Mouse (Mus musculus) midbrain, embryonic 12.5 days (tissue): ENCODE data around the gene Tmem190. TPM values are rescaled to one million over a fixed set of nuclear protein-coding genes. Genes with fewer than 3 reads are reported as not detected.

Experiments
- ATAC-seq: fragments of 200-750 bp; cut with Nextera tagmentation; 2 replicates; pipeline ENCODE4 v1.8.0; 2017; ENCODE audit warnings: low read depth, moderate TSS enrichment, moderate library complexity; ENCODE audit not compliant: low FRiP score
- H3K27ac ChIP-seq: fragments of 300-500 bp; sonication (generic); replicated peaks from 2 replicates; pipeline ENCODE4 v1.5.1; 2016; ENCODE audit warnings: mild to moderate bottlenecking
- H3K27me3 ChIP-seq: fragments of 300-500 bp; sonication (generic); 2 replicates; pipeline ENCODE4 v1.6.1; 2016; ENCODE audit warnings: mild to moderate bottlenecking
- H3K36me3 ChIP-seq: fragments of 300-500 bp; sonication (generic); 2 replicates; pipeline ENCODE4 v1.6.1; 2016
- H3K4me1 ChIP-seq: fragments of 300-500 bp; sonication (generic); 2 replicates; pipeline ENCODE4 v1.6.1; 2016
- H3K4me2 ChIP-seq: fragments of 300-500 bp; sonication (generic); replicated peaks from 2 replicates; pipeline ENCODE4 v1.6.1; 2016; ENCODE audit warnings: mild to moderate bottlenecking, moderate library complexity
- H3K4me3 ChIP-seq: fragments of 300-500 bp; sonication (generic); 2 replicates; pipeline ENCODE4 v1.5.1; 2016; ENCODE audit warnings: mild to moderate bottlenecking
- H3K9ac ChIP-seq: fragments of 300-500 bp; sonication (generic); replicated peaks from 2 replicates; pipeline ENCODE4 v1.6.1; 2016; ENCODE audit warnings: mild to moderate bottlenecking, moderate library complexity
- H3K9me3 ChIP-seq: fragments of 300-500 bp; sonication (generic); 2 replicates; pipeline ENCODE4 v1.6.1; 2016; ENCODE audit warnings: mild to moderate bottlenecking
- WGBS: fragments of 180-500 bp; shearing (Covaris S2); methylation state at CpG from one replicate; pipeline ENCODE4 v1.1.7; 2016; 5-methylcytosine and 5-hydroxymethylcytosine counted together
- polyA plus RNA-seq: library from polyadenylated mRNA; unstranded; fragments of >200 nt; fragmentation: Nextera tagmentation; extraction: Ambion mirVana; gene quantifications from 2 replicates; pipeline ENCODE4 v1.2.1, GENCODE M21; 2016

Gene Tmem190
- not detected in 2 replicates for polyA plus RNA-seq

DNA sequence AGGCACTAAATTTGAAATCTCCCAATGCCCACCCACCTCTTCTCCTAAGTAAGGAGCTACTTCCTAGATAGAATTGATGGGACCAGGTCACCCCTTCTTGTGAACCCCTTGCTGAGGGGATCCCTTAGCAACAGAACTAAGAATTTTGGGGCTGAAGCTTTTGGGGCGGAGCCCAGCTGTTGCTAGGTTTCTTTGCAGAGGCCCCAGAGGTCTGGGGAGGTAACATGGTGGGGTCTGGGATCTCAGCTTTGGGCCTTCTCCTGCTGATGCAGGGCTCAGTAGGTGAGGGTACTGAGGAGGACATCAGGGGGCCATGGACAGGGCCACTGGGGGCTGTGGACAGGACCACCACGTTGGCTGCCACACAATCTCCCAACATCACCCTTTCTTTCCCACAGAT lies at the start of gene Tmem190, which contains the start of gene Il11:
Tmem190 (plus strand) TSS at position 179 of the 400 bp plus-strand sequence.
Il11 (minus strand) TSS at position 101 of the 400 bp plus-strand sequence.
- H3K27ac ChIP-seq = no peak within 1 kb of the TSS
- H3K4me1 ChIP-seq = peaks cover 13% of the 10 kb centered on the region
- no peaks in the 10 kb centered on the region for H3K36me3 ChIP-seq
- no peak within 1 kb of the TSS for H3K4me2 ChIP-seq
- 84% methylated on average over 2 of the region's 2 CpGs for WGBS
- no peak for ATAC-seq
- no peak within 1 kb of the TSS for H3K4me3 ChIP-seq
- H3K9ac ChIP-seq = no peak within 1 kb of the TSS
- H3K9me3 ChIP-seq = no peaks in the 10 kb centered on the region
- peaks cover 46% of the 10 kb centered on the region for H3K27me3 ChIP-seq

DNA sequence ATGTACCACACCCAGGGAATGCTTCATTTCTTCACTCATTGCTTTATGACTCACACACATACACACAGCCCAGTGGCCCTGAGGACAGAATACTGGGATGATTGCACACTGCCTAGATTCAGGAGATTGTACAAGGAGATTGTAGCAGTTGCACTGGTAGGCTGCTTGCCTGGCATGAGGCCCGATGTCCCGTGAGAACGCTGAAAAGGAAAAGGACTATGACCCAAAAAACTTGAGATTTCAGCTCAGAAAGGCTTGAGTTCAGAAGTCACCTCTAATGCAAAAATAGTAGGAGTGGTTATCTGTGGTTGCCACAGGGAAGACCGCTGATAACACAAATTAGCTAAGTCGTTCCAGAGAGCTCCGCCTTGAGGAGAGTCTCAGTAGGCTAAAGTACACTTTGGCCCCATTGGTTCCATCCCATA lies 49.8 kb upstream of the Tmem190 start:
- no peak for ATAC-seq
- no peaks in the 10 kb centered on the region for H3K4me1 ChIP-seq

GRCm38 (mm10) chr7:4739041-4739543 lies 43.6 kb upstream of the Tmem190 start:
- no peaks in the 10 kb centered on the region for H3K9me3 ChIP-seq
- H3K4me1 ChIP-seq = peaks cover 39% of the 10 kb centered on the region
- peaks cover 11% of the 10 kb centered on the region for H3K36me3 ChIP-seq
- H3K4me3 ChIP-seq = peak overlapping the region; percentile 34
- 0 out of 2 replicates have a peak overlapping the region, but pooled peaks have one; percentile 15 for H3K9ac ChIP-seq
- H3K27ac ChIP-seq = peak overlapping the region; percentile 77
- ATAC-seq = no peak
- H3K27me3 ChIP-seq = peaks cover 3% of the 10 kb centered on the region; the same call in 1 of the 2 replicates
- 47% methylated on average over 10 of the region's 10 CpGs for WGBS
- H3K4me2 ChIP-seq = peak overlapping the region; percentile 58

More for the DNA sequence above, 49.8 kb upstream of the Tmem190 start:
- peaks cover 9% of the 10 kb centered on the region; the same call in 1 of the 2 replicates for H3K27me3 ChIP-seq
- no peaks in the 10 kb centered on the region for H3K36me3 ChIP-seq
- no peak overlapping the region for H3K4me3 ChIP-seq
- H3K9ac ChIP-seq = no peak overlapping the region
- no peaks in the 10 kb centered on the region for H3K9me3 ChIP-seq
- H3K27ac ChIP-seq = no peak overlapping the region
- 75% methylated on average over 6 of the region's 6 CpGs for WGBS
- H3K4me2 ChIP-seq = no peak overlapping the region

GRCm38 (mm10) chr7:4739544-4740275 lies 43.0 kb upstream of the Tmem190 start, which contains the start of gene Kmt5c:
Gene Kmt5c (plus strand): TSS chr7:4740115.
- H3K9ac ChIP-seq = peak within 1 kb of the TSS; percentile 89
- peak; percentile 97 for ATAC-seq
- H3K4me2 ChIP-seq = peak within 1 kb of the TSS; percentile 93
- peaks cover 17% of the 10 kb centered on the region for H3K36me3 ChIP-seq
- peak within 1 kb of the TSS; percentile 77 for H3K4me3 ChIP-seq
- H3K4me1 ChIP-seq = peaks cover 39% of the 10 kb centered on the region
- WGBS = under 1% methylated on average over 35 of the region's 44 CpGs
- H3K27me3 ChIP-seq = peaks cover 3% of the 10 kb centered on the region; the same call in 1 of the 2 replicates
- peak within 1 kb of the TSS; percentile 93 for H3K27ac ChIP-seq
- H3K9me3 ChIP-seq = no peaks in the 10 kb centered on the region

GRCm38 (mm10) chr7:4740309-4740727 lies 42.4 kb upstream of the Tmem190 start:
- Histone ChIP-seq H3K9ac (peak overlapping the region; percentile 89), H3K9me3 (no peaks in the 10 kb centered on the region), H3K27me3 (peaks cover 3% of the 10 kb centered on the region; the same call in 1 of the 2 replicates), H3K4me1 (peaks cover 39% of the 10 kb centered on the region), H3K4me2 (peak overlapping the region; percentile 93), H3K4me3 (peak overlapping the region; percentile 77), H3K36me3 (peaks cover 19% of the 10 kb centered on the region), H3K27ac (peak overlapping the region; percentile 93)
- under 1% methylated on average over 14 of the region's 14 CpGs for WGBS
- peak; percentile 38 for ATAC-seq

GRCm38 (mm10) chr7:4741151-4741550 lies 41.6 kb upstream of the Tmem190 start:
- Histone ChIP-seq H3K9ac (peak overlapping the region; percentile 89), H3K4me1 (peaks cover 39% of the 10 kb centered on the region), H3K27ac (peak overlapping the region; percentile 93), H3K4me3 (peak overlapping the region; percentile 77), H3K4me2 (peak overlapping the region; percentile 93), H3K36me3 (peaks cover 27% of the 10 kb centered on the region), H3K27me3 (peaks cover 3% of the 10 kb centered on the region; the same call in 1 of the 2 replicates), H3K9me3 (no peaks in the 10 kb centered on the region)
- 2% methylated on average over 4 of the region's 4 CpGs for WGBS
- no peak for ATAC-seq

GRCm38 (mm10) chr7:4741672-4742481 lies 40.9 kb upstream of the Tmem190 start:
- H3K4me3 ChIP-seq = peak overlapping the region; percentile 77; the same call in 1 of the 2 replicates
- 82% methylated on average over 21 of the region's 21 CpGs for WGBS
- H3K36me3 ChIP-seq = peaks cover 35% of the 10 kb centered on the region
- H3K27ac ChIP-seq = 0 out of 2 replicates have a peak overlapping the region, but pooled peaks have one; percentile 93
- peaks cover 3% of the 10 kb centered on the region; the same call in 1 of the 2 replicates for H3K27me3 ChIP-seq
- peak overlapping the region; percentile 93 for H3K4me2 ChIP-seq
- H3K9ac ChIP-seq = peak overlapping the region; percentile 89; the same call in 1 of the 2 replicates
- no peaks in the 10 kb centered on the region for H3K9me3 ChIP-seq
- H3K4me1 ChIP-seq = peaks cover 39% of the 10 kb centered on the region
- no peak for ATAC-seq

DNA sequence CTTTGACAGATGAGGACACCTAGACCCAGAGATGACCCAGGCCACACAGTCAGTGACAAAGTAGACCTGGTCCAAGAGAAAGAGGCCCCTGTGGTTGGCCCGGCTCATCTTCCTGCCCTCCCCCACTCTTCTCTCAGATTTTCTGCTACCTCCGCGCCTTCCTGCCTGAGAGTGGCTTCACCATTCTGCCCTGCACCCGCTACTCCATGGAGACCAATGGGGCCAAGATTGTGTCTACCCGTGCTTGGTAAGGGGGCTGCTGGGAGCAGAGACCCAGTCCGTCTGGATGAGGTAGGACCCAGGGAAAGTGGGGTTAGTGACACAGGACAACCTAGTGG lies 40.3 kb upstream of the Tmem190 start:
- 85% methylated on average over 6 of the region's 6 CpGs for WGBS
- Histone ChIP-seq H3K27ac (no peak overlapping the region), H3K27me3 (peaks cover 3% of the 10 kb centered on the region; the same call in 1 of the 2 replicates), H3K9ac (no peak overlapping the region; the same call in 1 of the 2 replicates), H3K9me3 (no peaks in the 10 kb centered on the region), H3K4me2 (0 out of 2 replicates have a peak overlapping the region, but pooled peaks have one; percentile 93), H3K36me3 (peaks cover 37% of the 10 kb centered on the region), H3K4me3 (no peak overlapping the region), H3K4me1 (peaks cover 41% of the 10 kb centered on the region)
- ATAC-seq = no peak

GRCm38 (mm10) chr7:4743354-4743753 lies 39.4 kb upstream of the Tmem190 start:
- Histone ChIP-seq H3K9ac (no peak overlapping the region; the same call in 1 of the 2 replicates), H3K36me3 (peaks cover 37% of the 10 kb centered on the region), H3K4me3 (no peak overlapping the region), H3K9me3 (no peaks in the 10 kb centered on the region), H3K4me1 (peaks cover 41% of the 10 kb centered on the region), H3K27me3 (no peaks in the 10 kb centered on the region), H3K4me2 (no peak overlapping the region), H3K27ac (no peak overlapping the region)
- no peak for ATAC-seq
- WGBS = 57% methylated on average over 2 of the region's 2 CpGs

DNA sequence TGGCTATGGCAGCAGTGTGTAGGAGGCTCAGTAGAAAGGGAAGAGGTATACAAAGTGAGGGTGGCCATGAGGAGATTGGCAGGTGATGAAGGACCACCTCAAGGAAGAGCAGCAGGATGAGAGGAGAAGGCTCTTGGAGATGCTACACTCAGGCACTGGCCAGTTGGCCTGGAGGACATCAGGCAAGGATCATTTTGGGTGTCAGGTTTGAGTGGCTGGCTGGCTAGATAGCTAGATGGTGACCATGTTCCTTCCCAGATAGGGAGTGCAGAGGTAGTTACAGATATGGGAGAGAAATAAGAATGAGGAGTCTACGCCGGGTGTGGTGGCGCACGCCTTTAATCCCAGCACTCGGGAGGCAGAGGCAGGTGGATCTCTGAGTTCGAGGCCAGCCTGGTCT lies 37.9 kb upstream of the Tmem190 start:
- WGBS = 98% methylated on average over 6 of the region's 6 CpGs
- H3K36me3 ChIP-seq = peaks cover 37% of the 10 kb centered on the region
- H3K27ac ChIP-seq = no peak overlapping the region
- no peaks in the 10 kb centered on the region for H3K9me3 ChIP-seq
- peaks cover 34% of the 10 kb centered on the region for H3K4me1 ChIP-seq
- no peaks in the 10 kb centered on the region for H3K27me3 ChIP-seq
- H3K4me2 ChIP-seq = no peak overlapping the region
- ATAC-seq = no peak
- H3K9ac ChIP-seq = no peak overlapping the region
- no peak overlapping the region for H3K4me3 ChIP-seq

DNA sequence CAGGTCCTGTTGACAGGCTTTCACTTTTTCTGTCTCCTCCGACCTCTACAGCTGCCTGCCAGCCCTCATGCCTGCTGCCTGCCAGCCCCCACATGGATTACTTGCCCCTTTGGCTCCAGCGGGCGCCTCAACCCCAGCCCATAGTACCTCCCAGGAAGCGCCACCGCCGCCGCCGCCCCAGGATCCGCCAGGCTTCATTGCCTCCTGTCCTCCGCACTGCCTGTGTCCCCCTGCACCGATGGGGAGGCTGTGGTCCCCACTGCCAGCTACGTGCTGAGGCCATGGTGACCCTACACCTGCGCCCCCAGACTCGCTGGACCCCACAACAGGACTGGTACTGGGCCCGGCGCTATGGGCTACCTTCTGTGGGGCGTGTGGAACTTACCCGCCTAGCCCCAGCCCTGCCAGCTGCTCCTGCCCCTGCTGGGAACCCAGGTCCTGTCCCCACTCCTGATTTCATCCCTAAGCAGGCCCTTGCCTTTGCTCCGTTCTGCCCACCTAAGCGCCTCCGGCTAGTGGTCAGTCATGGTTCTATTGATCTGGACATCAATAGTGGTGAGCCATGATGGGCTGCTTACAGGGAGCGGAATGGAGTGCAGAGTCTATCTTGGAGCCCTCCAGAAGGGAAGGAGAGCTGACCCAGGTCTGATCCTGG lies 36.3 kb upstream of the Tmem190 start:
- 0 out of 2 replicates have a peak overlapping the region, but pooled peaks have one; percentile 15 for H3K27ac ChIP-seq
- H3K4me1 ChIP-seq = peaks cover 26% of the 10 kb centered on the region
- no peak overlapping the region for H3K4me3 ChIP-seq
- peaks cover 37% of the 10 kb centered on the region for H3K36me3 ChIP-seq
- no peak for ATAC-seq
- 0 out of 2 replicates have a peak overlapping the region, but pooled peaks have one; percentile 20 for H3K9ac ChIP-seq
- no peaks in the 10 kb centered on the region for H3K9me3 ChIP-seq
- no peak overlapping the region for H3K4me2 ChIP-seq
- WGBS = 78% methylated on average over 22 of the region's 22 CpGs
- 0 out of 2 replicates have a peak, but pooled peaks cover 4% of the 10 kb centered on the region for H3K27me3 ChIP-seq
